Mouse (Mus musculus) liver, embryonic 16.5 days (tissue): Measurements from ENCODE around the gene Fbxo21. TPM values are rescaled to one million over a fixed set of nuclear protein-coding genes. Genes with fewer than 3 reads are reported as not detected.

Experiments used
- ATAC-seq: fragments of 200-750 bp; cut with Nextera tagmentation; 2 replicates; pipeline ENCODE4 v1.8.0; 2017; ENCODE audit warnings: low read depth, mild to moderate bottlenecking, moderate number of reproducible peaks, moderate library complexity
- H3K27ac ChIP-seq: fragments of 300-500 bp; sonication (generic); 2 replicates; pipeline ENCODE4 v1.5.1; 2014; ENCODE audit warnings: mild to moderate bottlenecking, low read length
- H3K27me3 ChIP-seq: fragments of 300-500 bp; sonication (generic); 2 replicates; pipeline ENCODE4 v1.6.1; 2014; ENCODE audit warnings: low read depth, low read length, mixed read lengths; ENCODE audit not compliant: control insufficient read depth, insufficient read depth
- H3K36me3 ChIP-seq: fragments of 300-500 bp; sonication (generic); 2 replicates; pipeline ENCODE4 v1.6.1; 2014; ENCODE audit warnings: mild to moderate bottlenecking; ENCODE audit not compliant: control insufficient read depth, insufficient read depth
- H3K4me1 ChIP-seq: fragments of 300-500 bp; sonication (generic); 2 replicates; pipeline ENCODE4 v1.6.1; 2014; ENCODE audit warnings: low read depth, low read length, mixed read lengths; ENCODE audit not compliant: control insufficient read depth
- H3K4me2 ChIP-seq: fragments of 300-500 bp; sonication (generic); 2 replicates; pipeline ENCODE4 v1.6.1; 2014; ENCODE audit warnings: low read depth, low read length, mixed read lengths
- H3K4me3 ChIP-seq: fragments of 300-500 bp; sonication (generic); 2 replicates; pipeline ENCODE4 v1.5.1; 2014; ENCODE audit warnings: low read depth, mild to moderate bottlenecking, low read length
- H3K9ac ChIP-seq: fragments of 300-500 bp; sonication (generic); 2 replicates; pipeline ENCODE4 v1.6.1; 2014; ENCODE audit warnings: low read depth, low read length
- H3K9me3 ChIP-seq: fragments of 300-500 bp; sonication (generic); replicated peaks from 2 replicates; pipeline ENCODE4 v1.6.1; 2016; ENCODE audit warnings: low read length; ENCODE audit not compliant: control insufficient read depth
- WGBS: fragments of 180-500 bp; shearing (Covaris S2); extraction: QIAGEN DNeasy Blood & Tissue Kit; methylation state at CpG from one replicate; pipeline ENCODE4 v1.1.7; 2014; ENCODE audit not compliant: insufficient replicate concordance; 5-methylcytosine and 5-hydroxymethylcytosine counted together
- polyA plus RNA-seq: library from polyadenylated mRNA; unstranded; fragments of >200 nt; fragmentation: Nextera tagmentation; extraction: Ambion mirVana; gene quantifications from 2 replicates; pipeline ENCODE4 v1.2.1, GENCODE M21; 2015

Gene Fbxo21
- polyA plus RNA-seq, 1 experiment from 2014 or later: 18.2 TPM

DNA sequence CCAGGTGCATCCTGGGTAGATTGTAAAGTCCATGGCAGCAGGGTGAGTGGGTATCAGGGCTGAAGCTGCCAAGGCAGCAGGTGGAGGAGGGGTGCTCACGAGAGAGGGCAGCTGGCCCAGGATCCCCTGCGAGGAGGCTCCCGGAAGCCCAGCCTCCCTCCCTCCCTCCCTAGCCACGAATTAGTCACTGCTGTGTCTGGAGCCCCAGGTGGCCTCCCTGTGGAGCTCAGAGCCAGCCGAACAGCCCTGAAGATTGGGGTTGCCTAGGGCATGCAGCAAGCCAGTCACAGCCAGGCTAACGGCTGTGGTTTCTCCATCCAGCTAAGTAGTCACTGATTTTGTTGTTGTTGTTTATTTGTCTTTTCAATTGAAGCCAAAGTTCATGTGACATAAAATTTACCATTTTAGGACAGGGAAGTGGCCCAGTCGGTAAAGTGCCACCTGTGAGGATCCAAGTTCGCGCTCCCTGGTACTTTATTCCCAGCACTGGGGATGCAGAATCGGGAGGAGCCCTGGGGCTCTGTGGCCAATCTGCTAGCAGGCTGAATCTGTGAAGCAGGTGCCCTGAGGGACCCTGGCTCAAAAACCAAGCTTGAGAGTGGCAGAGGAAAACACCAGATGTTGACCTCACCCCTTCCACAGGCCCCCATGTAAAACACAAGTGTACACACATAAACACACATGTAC, 61.4 kb downstream of the Fbxo21 start:
- H3K27me3 ChIP-seq: no peaks in the 10 kb centered on the region; the same call in none of the 2 replicates
- no peaks in the 10 kb centered on the region for H3K36me3 ChIP-seq
- H3K4me2 ChIP-seq: no peak overlapping the region
- no peak overlapping the region for H3K27ac ChIP-seq
- no peak overlapping the region for H3K4me3 ChIP-seq
- no peaks in the 10 kb centered on the region for H3K9me3 ChIP-seq
- H3K4me1 ChIP-seq: no peaks in the 10 kb centered on the region
- no peak for ATAC-seq
- no peak overlapping the region for H3K9ac ChIP-seq
- 16% methylated on average over 10 of the region's 10 CpGs for WGBS

- no peaks in the 10 kb centered on the region for H3K36me3 ChIP-seq
- H3K4me3 ChIP-seq: no peak overlapping the region
- no peak overlapping the region for H3K4me2 ChIP-seq
- H3K4me1 ChIP-seq: no peaks in the 10 kb centered on the region
- ATAC-seq: no peak
- H3K9me3 ChIP-seq: no peaks in the 10 kb centered on the region
- no peak overlapping the region for H3K9ac ChIP-seq
- H3K27ac ChIP-seq: no peak overlapping the region
- no peaks in the 10 kb centered on the region; the same call in none of the 2 replicates for H3K27me3 ChIP-seq
- WGBS: 58% methylated on average over 12 of the region's 12 CpGs
Observed at GRCm38 (mm10) chr5:118039241-118039668, 62.7 kb downstream of the Fbxo21 start.

- Histone ChIP-seq H3K27ac (no peak overlapping the region), H3K9ac (no peak overlapping the region), H3K36me3 (no peaks in the 10 kb centered on the region), H3K27me3 (no peaks in the 10 kb centered on the region; the same call in 1 of the 2 replicates), H3K4me3 (no peak overlapping the region), H3K4me1 (no peaks in the 10 kb centered on the region), H3K9me3 (no peaks in the 10 kb centered on the region), H3K4me2 (no peak overlapping the region)
- no peak for ATAC-seq
- WGBS: 67% methylated on average over 6 of the region's 6 CpGs
Observed at GRCm38 (mm10) chr5:118042599-118042998, 66.1 kb downstream of the Fbxo21 start.

DNA sequence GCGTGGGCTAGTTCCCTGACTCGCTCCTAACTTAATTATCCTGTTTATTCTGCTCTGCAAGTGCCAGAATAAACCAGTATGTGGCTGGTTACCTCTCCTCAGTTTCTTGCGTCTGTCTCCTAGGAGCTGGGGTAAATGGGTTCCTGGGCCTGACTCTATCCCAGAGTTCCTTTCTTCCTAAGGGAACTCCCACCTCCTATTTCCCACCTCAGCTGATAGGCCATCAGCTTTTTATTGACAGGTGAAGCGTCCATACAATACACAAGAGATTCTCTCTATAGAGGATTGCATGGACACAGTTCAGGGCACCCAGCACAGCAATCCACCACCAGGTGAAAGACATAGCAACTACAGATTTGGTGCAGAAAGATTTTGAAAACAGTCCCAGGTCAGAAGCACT, 67.2 kb downstream of the Fbxo21 start:
- Histone ChIP-seq H3K4me3 (no peak overlapping the region), H3K9ac (no peak overlapping the region), H3K9me3 (no peaks in the 10 kb centered on the region), H3K4me2 (no peak overlapping the region), H3K27ac (no peak overlapping the region), H3K36me3 (no peaks in the 10 kb centered on the region), H3K27me3 (no peaks in the 10 kb centered on the region), H3K4me1 (no peaks in the 10 kb centered on the region)
- 58% methylated on average over 4 of the region's 4 CpGs for WGBS
- ATAC-seq: no peak

DNA sequence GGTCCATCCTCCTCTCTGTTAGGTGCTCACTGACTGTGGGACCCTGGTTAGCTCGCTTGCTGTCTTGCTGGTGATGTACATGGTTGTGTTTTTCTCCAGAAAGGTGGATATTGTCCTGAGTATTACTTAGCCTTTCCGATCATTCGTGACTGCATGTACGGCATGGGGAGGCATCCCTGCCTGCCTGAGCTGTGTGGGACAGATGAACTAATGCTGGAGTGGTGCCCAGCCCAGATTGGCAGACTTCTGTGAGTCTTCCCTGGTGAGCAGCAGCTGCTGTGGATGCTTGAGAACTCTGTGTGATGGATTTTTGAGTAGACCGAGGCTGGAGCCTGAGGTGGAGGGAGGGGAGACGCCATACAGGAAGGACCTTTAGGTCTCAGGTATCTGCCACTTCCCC, 68.4 kb downstream of the Fbxo21 start:
- 72% methylated on average over 6 of the region's 6 CpGs for WGBS
- Histone ChIP-seq H3K9ac (no peak overlapping the region), H3K4me2 (no peak overlapping the region), H3K4me3 (no peak overlapping the region), H3K36me3 (no peaks in the 10 kb centered on the region), H3K27me3 (no peaks in the 10 kb centered on the region), H3K27ac (no peak overlapping the region), H3K4me1 (no peaks in the 10 kb centered on the region), H3K9me3 (no peaks in the 10 kb centered on the region)
- ATAC-seq: no peak

GRCm38 (mm10) chr5:118045385-118045784, 68.9 kb downstream of the Fbxo21 start:
- H3K9ac ChIP-seq: no peak overlapping the region
- no peak for ATAC-seq
- H3K27me3 ChIP-seq: no peaks in the 10 kb centered on the region
- WGBS: 50% methylated on average over 9 of the region's 9 CpGs
- no peak overlapping the region for H3K27ac ChIP-seq
- H3K36me3 ChIP-seq: no peaks in the 10 kb centered on the region
- no peaks in the 10 kb centered on the region for H3K9me3 ChIP-seq
- no peaks in the 10 kb centered on the region for H3K4me1 ChIP-seq
- H3K4me2 ChIP-seq: no peak overlapping the region
- no peak overlapping the region for H3K4me3 ChIP-seq

GRCm38 (mm10) chr5:118047091-118047757, 70.7 kb downstream of the Fbxo21 start:
- 68% methylated on average over 14 of the region's 14 CpGs for WGBS
- no peak overlapping the region for H3K4me3 ChIP-seq
- H3K36me3 ChIP-seq: no peaks in the 10 kb centered on the region
- ATAC-seq: no peak
- no peaks in the 10 kb centered on the region for H3K4me1 ChIP-seq
- no peaks in the 10 kb centered on the region for H3K27me3 ChIP-seq
- no peaks in the 10 kb centered on the region for H3K9me3 ChIP-seq
- H3K4me2 ChIP-seq: no peak overlapping the region
- no peak overlapping the region for H3K9ac ChIP-seq
- no peak overlapping the region for H3K27ac ChIP-seq

DNA sequence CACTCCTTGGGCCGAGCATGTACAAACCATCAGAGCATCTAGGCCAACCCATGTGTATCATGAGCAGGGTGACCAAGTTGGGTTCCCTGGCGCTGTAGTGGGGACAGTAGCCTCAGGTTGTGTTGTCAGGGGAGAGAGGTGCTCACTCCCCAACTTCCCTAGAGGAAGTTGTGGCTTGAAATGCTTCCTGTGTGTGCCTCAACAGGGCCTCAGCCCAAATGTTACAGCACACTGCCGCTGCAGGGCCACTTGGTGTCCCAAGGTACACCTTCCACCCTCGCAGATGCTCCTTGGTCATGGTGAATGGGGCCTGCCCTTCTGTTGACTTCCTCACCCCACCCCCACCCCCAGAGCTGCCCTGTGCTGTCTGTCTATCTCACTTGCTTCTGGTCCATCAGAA, 71.9 kb downstream of the Fbxo21 start:
- Histone ChIP-seq H3K27me3 (no peaks in the 10 kb centered on the region), H3K36me3 (no peaks in the 10 kb centered on the region), H3K4me2 (no peak overlapping the region), H3K4me3 (no peak overlapping the region), H3K27ac (peak overlapping the region; percentile 61; the same call in 1 of the 2 replicates), H3K4me1 (no peaks in the 10 kb centered on the region), H3K9ac (no peak overlapping the region), H3K9me3 (no peaks in the 10 kb centered on the region)
- 27% methylated on average over 4 of the region's 4 CpGs for WGBS
- no peak for ATAC-seq

DNA sequence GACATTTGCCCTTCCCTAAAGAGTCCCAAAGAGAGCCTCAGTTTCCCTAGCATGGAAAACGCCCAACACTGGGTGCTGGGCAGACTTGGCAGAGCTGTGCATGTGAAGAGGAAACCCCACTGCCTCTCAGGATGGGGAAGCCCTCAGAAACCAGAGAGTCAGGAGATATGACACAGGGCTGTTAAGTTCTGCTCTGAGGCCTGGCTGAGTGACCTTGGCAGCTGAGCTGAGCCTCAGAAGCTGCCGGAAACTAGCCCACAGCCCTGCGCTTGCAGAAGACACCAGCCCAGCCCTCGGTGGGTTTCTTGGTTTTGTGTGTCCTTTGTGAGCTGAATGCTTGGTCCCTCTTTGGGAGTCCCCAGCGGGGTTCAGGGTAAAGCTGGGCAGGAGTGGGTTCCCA, 72.4 kb downstream of the Fbxo21 start:
- Histone ChIP-seq H3K4me1 (no peaks in the 10 kb centered on the region), H3K27ac (peak overlapping the region; percentile 61), H3K27me3 (no peaks in the 10 kb centered on the region), H3K9ac (no peak overlapping the region), H3K9me3 (no peaks in the 10 kb centered on the region), H3K4me2 (no peak overlapping the region), H3K4me3 (no peak overlapping the region), H3K36me3 (no peaks in the 10 kb centered on the region)
- no peak for ATAC-seq
- WGBS: 34% methylated on average over 5 of the region's 5 CpGs
